Mouse (Mus musculus): Measurements from ENCODE around the gene Mbtps2. TPM values are rescaled to one million over a fixed set of nuclear protein-coding genes. Genes with fewer than 3 reads are reported as not detected.
A peak's percentile ranks its signal among the peaks of the same experiment; 100 is the strongest.

The Mbtps2 gene
- polyA plus RNA-seq, 1 experiment from 2014 or later: 27.3 TPM

- Histone ChIP-seq H3K9ac (0 out of 2 replicates have a peak overlapping the region, but pooled peaks have one; percentile 17), H3K4me3 (replicated peaks) (peak overlapping the region; percentile 64), H3K27ac (no peak overlapping the region), H3K4me2 (peak overlapping the region; percentile 51), H3K9me3 (replicated peaks) (no peaks in the 10 kb centered on the region), H3K4me1 (no peaks in the 10 kb centered on the region), H3K27me3 (0 out of 2 replicates have a peak, but pooled peaks cover 4% of the 10 kb centered on the region), H3K36me3 (no peaks in the 10 kb centered on the region)
- WGBS: 82% methylated on average over 5 of the region's 5 CpGs
- no peak for ATAC-seq (replicated peaks; ENCODE audit: low FRiP score)
These were observed 1.7 kb downstream of the Mbtps2 start for GRCm38 (mm10) chrX:157596802-157597201.

GRCm38 (mm10) chrX:157595927-157596326, 2.6 kb downstream of the Mbtps2 start:
- H3K27ac ChIP-seq: no peak overlapping the region
- ATAC-seq (replicated peaks; ENCODE audit: low FRiP score): no peak
- no peaks in the 10 kb centered on the region for H3K4me1 ChIP-seq
- H3K9ac ChIP-seq: no peak overlapping the region
- 83% methylated on average over 6 of the region's 6 CpGs for WGBS
- H3K4me3 ChIP-seq (replicated peaks): no peak overlapping the region
- H3K4me2 ChIP-seq: no peak overlapping the region
- H3K36me3 ChIP-seq: no peaks in the 10 kb centered on the region
- 0 out of 2 replicates have a peak, but pooled peaks cover 4% of the 10 kb centered on the region for H3K27me3 ChIP-seq
- H3K9me3 ChIP-seq (replicated peaks): no peaks in the 10 kb centered on the region

DNA sequence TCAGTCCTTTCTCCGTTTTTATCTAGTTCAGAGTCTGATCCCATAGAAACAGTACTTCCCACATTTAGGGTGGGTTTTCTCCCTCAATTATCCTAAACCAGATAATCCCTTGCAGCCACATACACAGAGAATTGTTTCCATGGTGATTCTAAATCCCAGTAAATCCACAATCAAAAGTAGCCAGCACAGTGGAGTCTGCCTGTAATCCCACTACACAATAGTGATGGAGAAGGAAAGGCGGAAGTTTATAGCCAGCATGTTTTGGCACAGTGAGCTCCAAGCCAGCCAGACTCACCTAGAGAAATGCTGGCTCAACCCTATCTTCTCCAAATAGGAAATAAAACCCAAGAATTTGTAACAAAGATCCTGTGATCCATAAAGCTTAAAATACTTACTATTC, 3.9 kb downstream of the Mbtps2 start:
- no peak overlapping the region for H3K27ac ChIP-seq
- no peak overlapping the region for H3K4me2 ChIP-seq
- 0 out of 2 replicates have a peak, but pooled peaks cover 4% of the 10 kb centered on the region for H3K27me3 ChIP-seq
- H3K4me1 ChIP-seq: no peaks in the 10 kb centered on the region
- WGBS: 90% methylated on average over 2 of the region's 2 CpGs
- no peak overlapping the region for H3K4me3 ChIP-seq (replicated peaks)
- H3K9ac ChIP-seq: no peak overlapping the region
- H3K9me3 ChIP-seq (replicated peaks): no peaks in the 10 kb centered on the region
- H3K36me3 ChIP-seq: peaks cover 9% of the 10 kb centered on the region
- no peak for ATAC-seq (replicated peaks; ENCODE audit: low FRiP score)

DNA sequence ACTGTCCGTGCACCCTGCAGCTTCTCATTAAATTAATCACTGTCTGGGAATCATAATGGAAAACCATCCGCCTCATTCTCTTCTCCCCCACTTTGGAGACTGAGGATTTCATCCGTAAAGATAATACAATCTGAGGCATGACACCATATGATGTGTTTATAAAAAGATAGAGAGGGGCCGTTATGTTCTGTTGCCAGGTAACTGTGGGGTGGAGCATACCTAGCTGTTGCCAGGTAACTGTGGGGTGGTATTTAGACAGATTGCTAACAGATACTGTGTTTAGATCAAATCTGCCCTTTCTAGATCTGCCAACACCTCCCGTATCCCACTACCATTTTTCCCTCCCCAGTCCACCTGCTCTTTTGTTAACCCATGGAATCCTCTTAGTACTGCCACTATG, 11.5 kb downstream of the Mbtps2 start:
- Histone ChIP-seq H3K9ac (no peak overlapping the region), H3K27ac (no peak overlapping the region), H3K9me3 (replicated peaks) (no peaks in the 10 kb centered on the region), H3K27me3 (no peaks in the 10 kb centered on the region), H3K4me1 (no peaks in the 10 kb centered on the region), H3K36me3 (peaks cover 11% of the 10 kb centered on the region), H3K4me3 (replicated peaks) (no peak overlapping the region), H3K4me2 (no peak overlapping the region)
- 87% methylated on average over 5 of the region's 5 CpGs for WGBS
- ATAC-seq (replicated peaks; ENCODE audit: low FRiP score): no peak

DNA sequence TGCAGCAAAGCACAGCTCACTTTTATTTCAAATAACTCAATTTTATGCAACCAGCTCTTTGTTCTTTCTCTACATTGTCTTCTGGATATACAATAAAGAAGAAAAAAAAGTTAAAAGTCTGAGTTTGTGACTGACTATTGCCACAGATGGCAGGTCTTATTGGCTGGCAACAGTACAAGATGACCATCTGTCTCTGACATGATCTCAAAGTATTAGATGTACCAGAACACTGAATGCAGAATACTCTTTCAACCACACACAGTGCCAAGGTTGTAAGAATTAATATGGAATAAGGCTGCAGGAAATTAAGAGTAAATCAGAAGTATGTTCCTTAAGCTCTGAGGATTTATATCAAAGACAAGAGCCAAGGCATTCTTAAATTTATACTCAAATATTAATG, 12.1 kb downstream of the Mbtps2 start:
- H3K36me3 ChIP-seq: peaks cover 14% of the 10 kb centered on the region
- no peaks in the 10 kb centered on the region for H3K27me3 ChIP-seq
- no peak for ATAC-seq (replicated peaks; ENCODE audit: low FRiP score)
- no peaks in the 10 kb centered on the region for H3K4me1 ChIP-seq
- no peak overlapping the region for H3K4me2 ChIP-seq
- H3K9ac ChIP-seq: no peak overlapping the region
- no peak overlapping the region for H3K27ac ChIP-seq
- H3K9me3 ChIP-seq (replicated peaks): no peaks in the 10 kb centered on the region
- H3K4me3 ChIP-seq (replicated peaks): no peak overlapping the region

- Histone ChIP-seq H3K27ac (no peak overlapping the region), H3K9me3 (replicated peaks) (no peaks in the 10 kb centered on the region), H3K9ac (no peak overlapping the region), H3K4me1 (no peaks in the 10 kb centered on the region), H3K27me3 (no peaks in the 10 kb centered on the region), H3K4me3 (replicated peaks) (no peak overlapping the region), H3K36me3 (peaks cover 17% of the 10 kb centered on the region; the same call in 1 of the 2 replicates), H3K4me2 (no peak overlapping the region)
- ATAC-seq (replicated peaks; ENCODE audit: low FRiP score): no peak
- 79% methylated on average over 6 of the region's 6 CpGs for WGBS
These were observed 19.4 kb downstream of the Mbtps2 start for GRCm38 (mm10) chrX:157579108-157579614.

- ATAC-seq (replicated peaks; ENCODE audit: low FRiP score): no peak
These were observed 23.8 kb downstream of the Mbtps2 start for GRCm38 (mm10) chrX:157574683-157575082.

DNA sequence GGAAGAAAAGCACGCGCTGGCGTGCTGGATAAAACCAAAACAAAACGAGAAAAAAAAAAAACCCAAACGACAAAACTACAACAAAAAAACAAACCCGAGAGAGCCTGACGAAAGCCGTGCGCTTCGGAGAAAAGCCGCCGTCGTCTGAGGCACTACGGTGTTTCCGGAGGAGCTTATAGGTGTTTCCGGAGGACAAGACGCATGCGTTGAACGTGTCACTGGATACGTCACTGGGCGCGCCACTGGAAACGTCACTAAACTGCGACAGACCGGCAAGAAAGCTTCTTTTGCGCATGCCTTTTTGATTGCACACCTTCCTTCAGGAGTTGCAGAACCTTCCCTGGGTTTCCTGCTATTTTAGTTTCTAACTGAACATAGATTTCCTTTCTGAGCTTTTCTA, 29.7 kb downstream of the Mbtps2 start, which contains the start of gene Yy2:
Gene Yy2, minus strand, starts transcription at position 146 of the 400 bp plus-strand sequence.
- Histone ChIP-seq H3K4me1 (no peaks in the 10 kb centered on the region), H3K36me3 (peaks cover 20% of the 10 kb centered on the region), H3K27ac (no peak within 1 kb of the TSS), H3K9me3 (replicated peaks) (no peaks in the 10 kb centered on the region), H3K27me3 (no peaks in the 10 kb centered on the region), H3K4me3 (replicated peaks) (no peak within 1 kb of the TSS), H3K4me2 (no peak within 1 kb of the TSS), H3K9ac (no peak within 1 kb of the TSS)
- no peak for ATAC-seq (replicated peaks; ENCODE audit: low FRiP score)
- WGBS: 87% methylated on average over 26 of the region's 26 CpGs

More at GRCm38 (mm10) chrX:157574683-157575082, 23.8 kb downstream of the Mbtps2 start:
- Histone ChIP-seq H3K4me2 (no peak overlapping the region), H3K36me3 (peaks cover 19% of the 10 kb centered on the region), H3K9ac (no peak overlapping the region), H3K4me1 (no peaks in the 10 kb centered on the region), H3K4me3 (replicated peaks) (no peak overlapping the region), H3K27ac (no peak overlapping the region), H3K27me3 (no peaks in the 10 kb centered on the region), H3K9me3 (replicated peaks) (no peaks in the 10 kb centered on the region)
- 85% methylated on average over 2 of the region's 2 CpGs for WGBS

GRCm38 (mm10) chrX:157563794-157564193, 34.7 kb downstream of the Mbtps2 start:
- ATAC-seq (replicated peaks; ENCODE audit: low FRiP score): no peak
- H3K4me1 ChIP-seq: no peaks in the 10 kb centered on the region
- H3K4me2 ChIP-seq: no peak overlapping the region
- H3K27me3 ChIP-seq: no peaks in the 10 kb centered on the region
- no peak overlapping the region for H3K27ac ChIP-seq
- H3K9me3 ChIP-seq (replicated peaks): no peaks in the 10 kb centered on the region
- 83% methylated on average over 10 of the region's 10 CpGs for WGBS
- H3K4me3 ChIP-seq (replicated peaks): no peak overlapping the region
- H3K9ac ChIP-seq: no peak overlapping the region
- peaks cover 13% of the 10 kb centered on the region; the same call in 1 of the 2 replicates for H3K36me3 ChIP-seq

GRCm38 (mm10) chrX:157547082-157547481, 51.4 kb downstream of the Mbtps2 start:
- H3K27me3 ChIP-seq: no peaks in the 10 kb centered on the region
- H3K9me3 ChIP-seq (replicated peaks): no peaks in the 10 kb centered on the region
- H3K36me3 ChIP-seq: peaks cover 3% of the 10 kb centered on the region; the same call in 1 of the 2 replicates
- 42% methylated on average over 3 of the region's 3 CpGs for WGBS
- H3K9ac ChIP-seq: no peak overlapping the region
- no peak overlapping the region for H3K4me3 ChIP-seq (replicated peaks)
- no peak overlapping the region for H3K27ac ChIP-seq
- ATAC-seq (replicated peaks; ENCODE audit: low FRiP score): peak; percentile 67
- H3K4me1 ChIP-seq: no peaks in the 10 kb centered on the region
- H3K4me2 ChIP-seq: no peak overlapping the region

DNA sequence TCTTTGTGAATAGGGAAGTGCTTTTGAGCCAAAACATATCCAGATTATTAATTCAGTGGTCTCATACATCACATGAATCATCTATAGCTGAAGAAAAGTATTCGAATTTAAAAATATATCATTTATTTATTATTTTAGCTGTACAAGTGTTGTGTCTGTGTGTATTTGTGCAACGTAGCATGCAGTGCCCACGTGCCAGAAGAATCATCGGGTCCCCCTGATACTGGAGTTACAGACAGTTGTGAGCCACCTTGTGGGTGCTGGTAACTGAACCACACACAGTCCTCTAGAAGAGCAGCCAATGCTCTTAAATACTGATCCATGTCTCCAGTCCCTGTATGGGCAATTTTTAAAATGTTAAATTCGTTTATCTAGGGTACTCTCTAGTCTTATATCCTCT, 92.1 kb downstream of the Mbtps2 start:
- 67% methylated on average over 5 of the region's 5 CpGs for WGBS
- no peaks in the 10 kb centered on the region for H3K4me1 ChIP-seq
- H3K4me2 ChIP-seq: no peak overlapping the region
- H3K9ac ChIP-seq: no peak overlapping the region
- no peaks in the 10 kb centered on the region for H3K36me3 ChIP-seq
- peaks cover 4% of the 10 kb centered on the region; the same call in 1 of the 2 replicates for H3K27me3 ChIP-seq
- no peak for ATAC-seq (replicated peaks; ENCODE audit: low FRiP score)
- H3K4me3 ChIP-seq (replicated peaks): no peak overlapping the region
- no peaks in the 10 kb centered on the region for H3K9me3 ChIP-seq (replicated peaks)
- H3K27ac ChIP-seq: no peak overlapping the region

- H3K4me1 ChIP-seq: no peaks in the 10 kb centered on the region
These were observed 94.0 kb downstream of the Mbtps2 start for GRCm38 (mm10) chrX:157504506-157504905.

DNA sequence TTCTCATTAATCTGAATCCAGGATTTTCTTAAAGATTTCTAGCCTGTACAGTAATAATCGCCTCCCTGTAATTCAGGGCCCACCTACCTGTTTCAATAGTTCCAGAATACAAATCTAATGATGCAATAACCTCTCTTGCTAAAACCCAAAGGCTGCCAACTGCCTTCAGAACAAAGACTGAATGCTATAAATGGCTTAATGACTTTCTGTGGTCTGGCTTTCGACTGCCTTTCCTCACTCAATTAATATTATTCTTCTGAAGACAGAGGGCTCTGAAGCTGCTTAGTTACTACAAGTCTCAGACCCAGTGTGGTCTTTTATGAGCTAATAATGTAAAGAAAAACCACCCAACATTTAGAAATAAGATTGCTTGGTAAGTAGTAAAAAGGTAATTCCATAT, 96.6 kb downstream of the Mbtps2 start:
- Histone ChIP-seq H3K27ac (no peak overlapping the region), H3K4me2 (no peak overlapping the region), H3K27me3 (peaks cover 4% of the 10 kb centered on the region; the same call in 1 of the 2 replicates), H3K9me3 (replicated peaks) (no peaks in the 10 kb centered on the region), H3K4me3 (replicated peaks) (no peak overlapping the region), H3K4me1 (no peaks in the 10 kb centered on the region), H3K9ac (no peak overlapping the region), H3K36me3 (no peaks in the 10 kb centered on the region)
- WGBS: 67% methylated on average over 2 of the region's 2 CpGs
- no peak for ATAC-seq (replicated peaks; ENCODE audit: low FRiP score)

More at GRCm38 (mm10) chrX:157504506-157504905, 94.0 kb downstream of the Mbtps2 start:
- Histone ChIP-seq H3K4me3 (replicated peaks) (no peak overlapping the region), H3K9me3 (replicated peaks) (no peaks in the 10 kb centered on the region), H3K36me3 (no peaks in the 10 kb centered on the region), H3K27me3 (peaks cover 4% of the 10 kb centered on the region; the same call in 1 of the 2 replicates), H3K4me2 (no peak overlapping the region), H3K27ac (no peak overlapping the region), H3K9ac (no peak overlapping the region)
- 86% methylated on average over 1 of the region's 1 CpGs for WGBS
- no peak for ATAC-seq (replicated peaks; ENCODE audit: low FRiP score)
